Mouse (Mus musculus): ENCODE data around the gene Sprr2a2. TPM values are rescaled to one million over a fixed set of nuclear protein-coding genes. Genes with fewer than 3 reads are reported as not detected.
"Not testable (repeated sequence)": the region's sequence is repeated elsewhere in the genome, so short reads cannot be mapped to it uniquely, and the experiment has no call there.

The Sprr2a2 gene
- polyA plus RNA-seq (2016; fragmentation: Nextera tagmentation; extraction: Ambion mirVana), result not detected in 2 replicates

- H3K4me2 ChIP-seq (replicated peaks); H3K4me1 ChIP-seq; ATAC-seq (ENCODE audit: low FRiP score, low read depth); H3K36me3 ChIP-seq; H3K27me3 ChIP-seq; H3K4me3 ChIP-seq; H3K27ac ChIP-seq (replicated peaks); H3K9me3 ChIP-seq; H3K9ac ChIP-seq (replicated peaks): not testable (repeated sequence)
- no CpG with 5 or more reads among the region's 2 CpGs for whole genome bisulfite sequencing
These were observed at the start of gene Sprr2a2, which contains the start of gene Sprr2a1 for GRCm38 (mm10) chr3:92215569-92215968. TSS of gene Sprr2a2 (plus strand) at chr3:92215920. TSS of gene Sprr2a1 (plus strand) at chr3:92215799.

DNA sequence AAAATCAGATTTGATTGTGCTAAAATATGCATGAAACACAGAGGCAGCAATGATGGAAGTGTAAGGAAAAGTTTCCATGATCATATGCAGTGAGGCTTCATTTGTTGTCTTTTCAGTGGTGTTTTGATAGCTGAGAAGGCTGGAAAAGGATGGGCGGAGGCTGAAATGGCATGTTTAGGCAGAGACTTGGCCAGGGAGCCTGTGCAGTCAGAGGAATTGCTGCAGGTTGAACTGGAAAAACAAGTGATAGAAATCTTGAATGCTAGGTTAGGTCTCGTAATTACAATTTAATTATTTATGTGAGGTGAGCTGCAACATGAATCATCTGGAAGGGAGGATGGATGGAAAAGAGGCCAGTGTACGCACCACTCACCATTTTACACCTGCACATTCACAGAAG lies 45.9 kb upstream of the Sprr2a2 start:
- 94% methylated on average over 3 of the region's 3 CpGs for WGBS
- no peak overlapping the region for H3K4me2 ChIP-seq (replicated peaks)
- H3K9me3 ChIP-seq, result no peaks in the 10 kb centered on the region
- no peak overlapping the region for H3K4me3 ChIP-seq
- ATAC-seq (ENCODE audit: low FRiP score, low read depth), result no peak
- no peaks in the 10 kb centered on the region for H3K4me1 ChIP-seq
- H3K27me3 ChIP-seq, result no peaks in the 10 kb centered on the region
- H3K36me3 ChIP-seq, result no peaks in the 10 kb centered on the region
- no peak overlapping the region for H3K27ac ChIP-seq (replicated peaks)
- no peak overlapping the region for H3K9ac ChIP-seq (replicated peaks)

DNA sequence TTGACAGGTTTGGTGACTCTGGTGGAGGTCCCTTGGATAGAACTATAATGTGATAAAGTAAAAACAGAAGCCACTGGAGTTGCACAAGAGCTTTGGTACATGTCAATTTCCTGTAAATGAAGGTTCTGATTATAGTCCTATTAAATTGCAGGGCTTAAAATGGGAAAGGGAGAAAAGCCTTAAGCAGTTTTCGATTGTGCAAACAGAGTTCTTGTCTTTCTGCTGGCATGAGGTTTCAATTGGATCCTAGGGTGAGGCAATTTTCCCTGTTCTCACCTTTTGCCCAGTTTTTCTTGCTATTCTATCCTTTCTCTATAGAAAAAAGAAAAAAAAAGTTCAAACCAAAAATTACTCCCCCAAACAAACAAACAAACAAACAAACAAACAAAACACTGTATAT lies 38.8 kb upstream of the Sprr2a2 start:
- H3K36me3 ChIP-seq, result no peaks in the 10 kb centered on the region
- H3K4me3 ChIP-seq, result no peak overlapping the region
- 89% methylated on average over 1 of the region's 1 CpGs for WGBS
- no peak overlapping the region for H3K27ac ChIP-seq (replicated peaks)
- no peak overlapping the region for H3K4me2 ChIP-seq (replicated peaks)
- H3K9ac ChIP-seq (replicated peaks), result no peak overlapping the region
- H3K27me3 ChIP-seq, result no peaks in the 10 kb centered on the region
- H3K9me3 ChIP-seq, result no peaks in the 10 kb centered on the region
- H3K4me1 ChIP-seq, result no peaks in the 10 kb centered on the region
- ATAC-seq (ENCODE audit: low FRiP score, low read depth), result no peak

DNA sequence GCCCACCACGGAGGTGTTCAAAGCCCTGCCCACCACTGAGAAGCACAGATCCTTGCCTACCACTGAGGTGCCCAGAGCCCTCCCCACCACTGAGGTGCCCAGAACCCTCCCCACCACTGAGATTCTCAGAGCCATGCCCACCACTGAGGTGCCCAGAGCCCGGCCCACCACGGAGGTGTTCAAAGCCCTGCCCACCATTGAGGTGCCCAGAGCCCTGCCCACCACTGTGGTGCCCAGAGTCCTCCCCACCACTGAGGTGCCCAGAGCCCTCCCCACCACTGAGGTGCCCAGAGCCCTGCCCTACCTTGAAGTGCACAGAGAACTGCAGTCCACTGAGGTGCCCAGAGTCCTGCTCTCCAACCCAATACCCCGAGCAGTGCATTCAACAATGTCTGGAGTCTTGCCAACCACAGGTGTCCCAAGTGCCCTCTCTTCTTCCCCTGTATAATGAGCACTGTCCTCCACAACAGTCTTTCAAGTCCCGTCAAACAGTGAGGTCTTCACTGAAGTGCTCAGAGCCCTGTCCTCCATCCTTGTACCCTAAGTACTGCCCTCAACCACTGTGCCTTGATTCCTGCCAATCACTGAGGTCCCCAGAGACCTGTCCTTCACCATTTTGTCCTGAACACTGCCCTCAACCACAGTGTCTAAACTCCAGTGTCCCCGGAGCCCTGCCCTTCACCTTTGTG lies 20.1 kb upstream of the Sprr2a2 start:
- Histone ChIP-seq H3K4me1 (no peaks in the 10 kb centered on the region), H3K4me3 (no peak overlapping the region), H3K9ac (replicated peaks) (no peak overlapping the region), H3K27me3 (no peaks in the 10 kb centered on the region), H3K36me3 (no peaks in the 10 kb centered on the region), H3K27ac (replicated peaks) (no peak overlapping the region), H3K9me3 (no peaks in the 10 kb centered on the region), H3K4me2 (replicated peaks) (no peak overlapping the region)
- 88% methylated on average over 6 of the region's 6 CpGs for WGBS
- ATAC-seq (ENCODE audit: low FRiP score, low read depth), result no peak

- H3K4me1 ChIP-seq; H3K4me3 ChIP-seq; H3K4me2 ChIP-seq (replicated peaks); H3K27me3 ChIP-seq; H3K9ac ChIP-seq (replicated peaks); H3K27ac ChIP-seq (replicated peaks); H3K9me3 ChIP-seq; ATAC-seq (ENCODE audit: low FRiP score, low read depth); H3K36me3 ChIP-seq: not testable (repeated sequence)
- WGBS, result no CpG with 5 or more reads among the region's 16 CpGs
These were observed 4.4 kb upstream of the Sprr2a2 start for GRCm38 (mm10) chr3:92211133-92211925.

DNA sequence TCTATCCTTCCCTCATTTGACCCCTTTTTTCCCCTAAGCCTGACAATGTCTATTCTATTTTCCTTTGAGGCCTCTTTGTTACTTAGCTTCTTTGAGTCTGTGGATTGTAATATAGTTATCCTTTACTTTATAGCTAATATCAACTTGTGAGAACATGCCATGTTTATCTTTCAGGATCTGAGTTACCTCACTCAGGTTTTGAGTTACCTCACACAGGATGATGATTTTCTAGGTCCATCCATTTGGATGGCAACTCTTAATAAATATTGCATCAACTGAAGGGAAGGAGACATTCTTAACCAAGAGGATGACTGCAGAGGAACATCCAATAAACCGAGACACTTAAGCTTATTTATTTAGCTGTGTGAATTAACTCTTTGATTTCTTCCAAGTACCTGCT lies 3.7 kb upstream of the Sprr2a2 start:
- WGBS, result no CpG with 5 or more reads among the region's 1 CpGs
- not testable (repeated sequence) for H3K4me3 ChIP-seq; H3K4me2 ChIP-seq (replicated peaks); H3K9me3 ChIP-seq; H3K9ac ChIP-seq (replicated peaks); H3K36me3 ChIP-seq; ATAC-seq (ENCODE audit: low FRiP score, low read depth); H3K4me1 ChIP-seq; H3K27me3 ChIP-seq; H3K27ac ChIP-seq (replicated peaks)

DNA sequence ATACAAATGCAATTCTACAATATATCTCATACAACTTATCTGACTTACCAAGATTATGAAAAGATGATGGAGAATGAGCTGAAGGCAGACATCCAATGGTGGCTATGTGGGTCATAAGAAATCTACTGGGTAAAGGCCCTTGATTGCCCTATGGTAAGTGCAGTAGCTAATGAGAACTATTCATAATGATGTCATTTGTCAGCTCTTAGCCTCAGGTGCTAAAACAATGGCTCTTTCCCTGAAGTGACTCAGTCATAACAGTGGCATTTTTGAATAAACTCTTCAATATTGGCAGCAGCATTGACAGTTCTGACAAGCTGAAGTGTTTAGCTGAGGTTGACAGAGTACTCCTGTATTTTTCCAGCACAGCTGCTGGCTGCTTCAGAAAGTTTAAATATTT lies 2.1 kb upstream of the Sprr2a2 start:
- not testable (repeated sequence) for H3K4me2 ChIP-seq (replicated peaks); H3K4me3 ChIP-seq; H3K4me1 ChIP-seq; H3K9ac ChIP-seq (replicated peaks); H3K9me3 ChIP-seq; H3K27ac ChIP-seq (replicated peaks); H3K27me3 ChIP-seq; H3K36me3 ChIP-seq
- ATAC-seq (ENCODE audit: low FRiP score, low read depth), result peak; percentile 43; the same call in 1 of the 2 replicates

DNA sequence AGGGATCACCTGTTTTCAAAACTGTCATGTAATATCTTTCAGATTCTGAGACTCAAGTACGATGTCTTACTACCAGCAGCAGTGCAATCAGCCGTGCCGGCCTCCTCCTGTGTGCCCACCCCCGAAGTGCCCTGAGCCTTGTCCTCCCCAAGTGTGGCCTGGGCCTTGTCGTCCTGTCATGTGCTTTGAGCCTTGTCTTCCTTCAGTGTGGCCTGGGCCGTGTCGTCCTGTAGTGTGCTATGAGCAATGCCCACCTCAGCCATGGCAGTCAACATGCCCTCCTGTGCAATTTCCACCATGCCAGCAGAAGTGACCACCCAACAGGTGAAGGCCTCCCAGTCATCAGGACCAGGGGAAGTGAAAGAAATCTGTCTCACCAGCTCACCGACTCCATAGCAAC lies 3.3 kb downstream of the Sprr2a2 start:
- H3K27ac ChIP-seq (replicated peaks); H3K4me2 ChIP-seq (replicated peaks); H3K27me3 ChIP-seq; H3K36me3 ChIP-seq; H3K4me3 ChIP-seq; H3K9ac ChIP-seq (replicated peaks); H3K4me1 ChIP-seq; H3K9me3 ChIP-seq: not testable (repeated sequence)
- no CpG with 5 or more reads among the region's 8 CpGs for WGBS
- ATAC-seq (ENCODE audit: low FRiP score, low read depth), result peak; percentile 57

DNA sequence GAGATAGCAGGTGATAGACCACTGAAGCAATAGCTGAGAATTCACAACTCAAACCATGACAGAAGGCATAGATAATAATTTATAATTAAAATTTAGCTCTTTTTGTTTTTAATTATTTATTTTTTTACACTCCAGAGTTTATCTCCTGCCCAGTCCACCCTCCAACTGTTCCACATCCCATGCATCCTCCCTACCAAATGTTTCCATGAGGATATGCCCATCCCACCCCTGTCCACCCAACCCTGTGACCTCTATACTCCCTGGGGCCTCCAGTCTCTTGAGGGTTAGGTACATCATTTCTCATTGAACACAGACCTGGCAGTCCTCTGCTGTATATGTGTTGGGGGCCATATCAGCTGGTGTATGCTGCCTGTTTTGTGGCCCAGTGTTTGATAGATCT lies 8.0 kb downstream of the Sprr2a2 start:
- H3K9ac ChIP-seq (replicated peaks); H3K4me2 ChIP-seq (replicated peaks); H3K4me3 ChIP-seq; H3K9me3 ChIP-seq; H3K27ac ChIP-seq (replicated peaks); H3K27me3 ChIP-seq; H3K4me1 ChIP-seq; H3K36me3 ChIP-seq: not testable (repeated sequence)
- 0 out of 2 replicates have a peak, but pooled peaks have one; percentile 48 for ATAC-seq (ENCODE audit: low FRiP score, low read depth)

DNA sequence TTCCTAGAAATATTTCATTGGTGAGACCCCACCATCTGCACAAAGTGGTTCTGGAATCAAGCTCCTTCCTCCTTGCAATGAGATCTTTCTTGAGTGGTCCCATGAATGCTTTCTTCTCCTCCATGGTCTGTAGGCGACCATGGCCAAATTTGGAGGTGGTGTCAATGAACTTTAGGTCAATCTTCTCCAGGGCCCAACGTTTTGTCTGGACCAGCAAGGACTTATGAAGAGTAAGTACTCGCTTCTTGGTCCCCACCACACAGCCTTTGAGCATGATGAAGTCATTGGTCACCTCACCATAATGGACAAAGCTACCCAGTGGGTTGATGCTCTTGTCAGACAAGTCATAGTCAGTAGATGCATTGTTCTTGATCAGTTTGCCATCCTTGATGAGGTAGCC lies 11.7 kb downstream of the Sprr2a2 start:
- ATAC-seq (ENCODE audit: low FRiP score, low read depth); H3K27me3 ChIP-seq; H3K4me3 ChIP-seq; H3K36me3 ChIP-seq; H3K4me2 ChIP-seq (replicated peaks); H3K9me3 ChIP-seq; H3K9ac ChIP-seq (replicated peaks); H3K4me1 ChIP-seq; H3K27ac ChIP-seq (replicated peaks): not testable (repeated sequence)
- 71% methylated on average over 3 of the region's 3 CpGs for WGBS

- peak; percentile 24; the same call in 1 of the 2 replicates for ATAC-seq (ENCODE audit: low FRiP score, low read depth)
- not testable (repeated sequence) for H3K27me3 ChIP-seq; H3K4me2 ChIP-seq (replicated peaks); H3K4me3 ChIP-seq; H3K27ac ChIP-seq (replicated peaks); H3K36me3 ChIP-seq; H3K4me1 ChIP-seq; H3K9me3 ChIP-seq; H3K9ac ChIP-seq (replicated peaks)
- no CpG with 5 or more reads among the region's 5 CpGs for WGBS
These were observed 20.9 kb downstream of the Sprr2a2 start for GRCm38 (mm10) chr3:92236463-92237189.

- not testable (repeated sequence) for H3K9me3 ChIP-seq; H3K36me3 ChIP-seq; H3K9ac ChIP-seq (replicated peaks); H3K4me2 ChIP-seq (replicated peaks); H3K4me3 ChIP-seq; H3K4me1 ChIP-seq; H3K27me3 ChIP-seq; H3K27ac ChIP-seq (replicated peaks); ATAC-seq (ENCODE audit: low FRiP score, low read depth)
These were observed 23.0 kb downstream of the Sprr2a2 start for GRCm38 (mm10) chr3:92238736-92239135.
